Mouse (Mus musculus) hindbrain, embryonic 10.5 days (tissue): ENCODE results near the gene Bmper. TPM values are rescaled to one million over a fixed set of nuclear protein-coding genes. Genes with fewer than 3 reads are reported as not detected.

Experiments
- DNase-seq: peaks from one replicate; pipeline ENCODE4 v3.0.0-alpha.2; 2017; ENCODE audit warnings: low spot score
- H3K27ac ChIP-seq: fragments of 300-500 bp; sonication (generic); 2 replicates; pipeline ENCODE4 v1.5.1; 2016; ENCODE audit warnings: mild to moderate bottlenecking, moderate library complexity
- H3K27me3 ChIP-seq: fragments of 300-500 bp; sonication (generic); 2 replicates; pipeline ENCODE4 v1.6.1; 2016; ENCODE audit warnings: mild to moderate bottlenecking; ENCODE audit not compliant: poor library complexity, insufficient read depth, severe bottlenecking
- H3K36me3 ChIP-seq: fragments of 300-500 bp; sonication (generic); 2 replicates; pipeline ENCODE4 v1.6.1; 2016; ENCODE audit warnings: mild to moderate bottlenecking, moderate library complexity
- H3K4me1 ChIP-seq: fragments of 300-500 bp; sonication (generic); replicated peaks from 2 replicates; pipeline ENCODE4 v1.6.1; 2016; ENCODE audit warnings: mild to moderate bottlenecking
- H3K4me3 ChIP-seq: fragments of 300-500 bp; sonication (generic); 2 replicates; pipeline ENCODE4 v1.5.1; 2016; ENCODE audit warnings: mild to moderate bottlenecking, moderate library complexity
- H3K9me3 ChIP-seq: fragments of 300-500 bp; sonication (generic); 2 replicates; pipeline ENCODE4 v1.6.1; 2016; ENCODE audit warnings: mild to moderate bottlenecking, moderate library complexity
- WGBS: fragments of 180-500 bp; shearing (Covaris S2); methylation state at CpG from one replicate; pipeline ENCODE4 v1.1.7; 2016; 5-methylcytosine and 5-hydroxymethylcytosine counted together
- polyA plus RNA-seq: library from polyadenylated mRNA; unstranded; fragments of >200 nt; fragmentation: Nextera tagmentation; extraction: Ambion mirVana; gene quantifications from 2 replicates; pipeline ENCODE4 v1.2.1, GENCODE M21; 2016

Bmper gene
- polyA plus RNA-seq, 1 experiment from 2014 or later = 1.6 TPM

DNA sequence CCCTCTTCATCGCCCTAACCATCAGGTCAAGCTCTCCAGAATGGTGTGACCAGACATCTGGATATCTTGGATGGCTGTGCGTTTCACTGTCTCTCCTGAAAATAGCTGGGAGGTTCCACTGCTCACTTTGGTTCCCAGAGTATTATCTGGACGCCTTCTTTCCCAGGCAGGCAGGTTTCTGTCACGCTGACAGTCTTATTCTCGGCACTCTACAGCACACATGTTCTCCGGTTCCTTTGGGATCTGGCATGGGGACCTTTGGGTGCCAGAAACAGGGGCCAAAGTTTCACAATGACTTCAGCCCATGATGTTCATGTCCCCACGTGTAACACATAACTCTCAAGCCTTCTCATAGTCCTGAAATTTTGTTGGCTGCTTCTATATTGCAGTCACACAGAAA, 173.3 kb downstream of the Bmper start:
- WGBS = 88% methylated on average over 7 of the region's 7 CpGs
- H3K27me3 ChIP-seq = no peaks in the 10 kb centered on the region
- H3K27ac ChIP-seq = no peak overlapping the region
- no peak overlapping the region for H3K4me3 ChIP-seq
- H3K9me3 ChIP-seq = no peaks in the 10 kb centered on the region
- DNase-seq = no peak
- no peaks in the 10 kb centered on the region for H3K4me1 ChIP-seq
- no peaks in the 10 kb centered on the region for H3K36me3 ChIP-seq

DNA sequence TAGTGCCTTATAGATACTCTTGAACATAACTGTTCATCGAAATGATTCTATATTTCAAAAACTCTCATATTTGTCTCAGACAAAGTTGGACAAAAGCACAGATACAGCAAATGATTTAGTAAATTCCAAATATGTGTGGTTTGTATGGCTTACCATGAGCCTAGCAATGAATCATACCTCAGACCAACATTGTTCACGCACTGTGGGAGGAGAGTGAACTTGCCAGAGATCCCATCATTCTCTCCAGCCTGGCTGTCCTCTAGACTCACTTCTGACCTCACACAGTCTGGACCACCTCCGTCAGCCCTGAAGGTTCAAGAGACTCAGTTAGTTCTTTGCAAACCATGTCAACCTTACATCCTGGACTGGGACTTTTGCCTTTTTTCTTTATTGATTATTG, 175.0 kb downstream of the Bmper start:
- Histone ChIP-seq H3K4me3 (no peak overlapping the region), H3K27ac (no peak overlapping the region), H3K4me1 (no peaks in the 10 kb centered on the region), H3K36me3 (no peaks in the 10 kb centered on the region), H3K27me3 (no peaks in the 10 kb centered on the region), H3K9me3 (no peaks in the 10 kb centered on the region)
- no peak for DNase-seq
- 92% methylated on average over 3 of the region's 3 CpGs for WGBS

DNA sequence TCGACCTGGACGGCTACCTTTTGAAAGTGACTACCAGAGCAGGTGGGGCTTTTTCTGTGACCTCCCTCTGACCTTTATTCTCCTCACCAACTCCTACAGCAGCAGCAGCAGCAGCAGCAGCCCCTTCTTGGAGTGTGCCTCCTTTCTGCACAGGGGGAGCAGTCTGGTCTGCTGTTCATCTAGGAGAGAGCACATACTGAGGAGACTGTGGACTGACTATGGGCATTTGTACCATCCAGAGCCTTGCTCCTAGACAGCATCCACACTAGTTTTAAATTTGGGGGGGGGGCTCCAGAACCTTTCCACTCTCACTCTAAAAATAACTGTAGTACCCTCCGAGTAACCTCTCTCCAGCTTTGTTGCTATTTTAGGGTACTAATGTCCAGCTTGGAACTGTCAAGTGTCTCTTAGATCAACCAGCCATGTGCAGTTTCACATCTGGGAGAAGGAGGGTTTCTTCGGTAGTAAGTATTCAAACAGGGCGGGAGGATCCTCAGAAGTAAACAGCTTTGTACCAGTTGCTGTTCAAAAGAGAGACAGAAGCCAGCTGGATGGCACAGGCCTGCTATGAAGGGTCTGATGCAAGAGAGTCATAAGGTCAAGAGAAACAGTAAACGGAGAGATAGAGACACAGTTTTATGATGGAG, 176.9 kb downstream of the Bmper start:
- Histone ChIP-seq H3K27me3 (no peaks in the 10 kb centered on the region), H3K4me1 (no peaks in the 10 kb centered on the region), H3K36me3 (no peaks in the 10 kb centered on the region), H3K9me3 (no peaks in the 10 kb centered on the region), H3K4me3 (no peak overlapping the region), H3K27ac (no peak overlapping the region)
- DNase-seq = no peak
- WGBS = 79% methylated on average over 6 of the region's 6 CpGs

DNA sequence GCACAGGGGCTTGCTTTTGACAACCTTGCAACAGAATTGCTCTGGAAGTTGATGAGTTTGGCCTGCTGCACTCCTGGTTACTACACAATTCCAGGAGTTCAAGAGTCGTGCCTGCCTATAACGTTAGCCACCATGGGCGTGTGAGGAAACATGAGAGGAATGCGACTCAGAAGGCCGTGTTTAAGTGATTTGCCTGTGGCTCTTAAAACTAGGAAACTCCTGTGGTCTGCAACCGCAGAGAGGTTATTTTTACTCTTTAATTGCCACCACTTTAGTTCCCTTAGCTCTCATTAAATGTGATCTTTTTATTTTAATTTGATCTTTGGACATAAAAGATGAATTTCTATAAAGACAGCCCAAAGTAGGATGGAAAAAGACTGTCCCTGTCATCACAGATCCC, 184.5 kb downstream of the Bmper start:
- H3K4me3 ChIP-seq = no peak overlapping the region
- DNase-seq = no peak
- H3K27me3 ChIP-seq = no peaks in the 10 kb centered on the region
- no peaks in the 10 kb centered on the region for H3K36me3 ChIP-seq
- H3K4me1 ChIP-seq = no peaks in the 10 kb centered on the region
- H3K27ac ChIP-seq = no peak overlapping the region
- WGBS = 84% methylated on average over 6 of the region's 6 CpGs
- no peaks in the 10 kb centered on the region for H3K9me3 ChIP-seq

DNA sequence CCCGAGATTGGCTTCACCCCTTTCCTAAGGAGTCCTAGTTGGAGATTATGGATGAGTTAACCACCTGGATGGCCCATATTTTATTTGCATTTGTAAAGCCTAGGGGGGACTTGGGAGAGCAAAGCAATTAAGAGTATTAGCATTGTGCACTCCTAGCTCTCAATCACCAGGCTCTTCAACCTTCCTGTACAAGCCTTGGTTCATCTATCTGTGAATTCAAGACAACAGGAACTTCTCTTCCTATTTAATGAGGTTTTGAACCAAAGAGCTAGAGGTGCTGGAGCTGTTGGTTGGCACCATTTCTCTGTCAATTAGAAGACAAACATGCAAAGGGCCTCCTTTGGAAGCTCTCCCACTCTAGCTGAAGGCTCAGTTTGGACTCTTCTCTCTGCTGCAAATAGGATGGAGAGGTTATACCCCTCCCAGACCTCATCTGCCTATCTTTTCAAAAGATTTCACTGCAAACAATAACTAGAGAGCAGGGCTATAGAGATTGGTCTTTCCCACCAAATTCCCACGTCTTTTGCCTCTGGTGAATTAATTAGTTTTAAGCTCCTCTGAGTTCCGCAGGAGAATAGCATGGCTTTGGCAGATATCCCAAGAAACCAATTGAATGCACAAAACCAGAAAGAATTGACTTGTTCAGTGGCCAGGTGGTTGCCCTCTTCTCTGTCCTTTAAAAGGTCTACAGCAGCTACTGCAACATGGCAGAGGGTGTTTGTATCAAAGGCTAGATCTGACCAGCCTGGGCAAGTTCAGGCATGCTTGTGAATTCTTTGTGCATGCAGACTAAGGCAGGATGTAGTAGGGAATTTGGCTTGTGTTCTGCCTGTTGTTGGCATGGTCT, 185.3 kb downstream of the Bmper start:
- H3K27me3 ChIP-seq = no peaks in the 10 kb centered on the region
- no peaks in the 10 kb centered on the region for H3K4me1 ChIP-seq
- 77% methylated on average over 3 of the region's 3 CpGs for WGBS
- H3K36me3 ChIP-seq = no peaks in the 10 kb centered on the region
- no peak for DNase-seq
- no peak overlapping the region for H3K27ac ChIP-seq
- H3K9me3 ChIP-seq = no peaks in the 10 kb centered on the region
- no peak overlapping the region for H3K4me3 ChIP-seq

DNA sequence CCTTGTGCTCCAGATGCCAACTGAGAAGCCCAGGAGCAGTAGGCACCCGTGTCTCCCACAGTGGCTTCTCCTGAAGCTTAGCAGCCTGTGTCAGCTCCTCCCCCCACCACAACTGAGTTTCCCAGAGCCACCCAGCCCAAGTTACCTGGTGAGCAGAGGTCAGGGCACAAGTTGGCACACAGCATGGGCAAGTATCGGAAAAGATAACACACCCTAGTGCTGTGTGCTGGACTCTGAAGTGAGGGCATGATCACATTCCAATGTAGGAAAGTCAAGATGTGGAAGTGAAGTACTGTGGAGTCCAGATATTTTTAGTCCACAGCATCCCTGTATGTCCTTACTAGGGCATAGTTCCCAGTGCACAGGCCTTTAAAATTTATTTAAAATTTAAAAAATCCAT, 187.7 kb downstream of the Bmper start:
- Histone ChIP-seq H3K4me1 (no peaks in the 10 kb centered on the region), H3K27ac (no peak overlapping the region), H3K36me3 (no peaks in the 10 kb centered on the region), H3K4me3 (no peak overlapping the region), H3K27me3 (no peaks in the 10 kb centered on the region), H3K9me3 (no peaks in the 10 kb centered on the region)
- DNase-seq = no peak
- WGBS = 80% methylated on average over 2 of the region's 2 CpGs

DNA sequence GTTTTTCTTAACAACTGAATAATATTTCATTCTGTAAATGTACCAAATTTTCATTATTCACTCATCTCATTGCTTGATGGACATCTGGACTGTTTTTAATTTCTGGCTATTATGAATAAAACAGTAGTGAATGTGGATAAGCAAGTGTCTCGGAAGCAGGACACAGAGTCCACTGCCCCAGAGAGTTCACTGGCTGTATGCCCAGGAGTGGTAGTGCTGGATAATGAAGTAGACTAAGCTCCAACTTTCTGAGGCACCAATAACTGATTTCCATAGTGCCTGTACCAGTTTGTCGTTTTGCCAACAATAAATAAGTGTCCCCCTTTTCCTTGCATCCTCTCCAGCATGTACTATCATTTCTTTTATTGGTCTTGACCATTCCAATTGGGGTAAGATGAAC, 190.1 kb downstream of the Bmper start:
- no peak overlapping the region for H3K27ac ChIP-seq
- no peaks in the 10 kb centered on the region for H3K27me3 ChIP-seq
- H3K9me3 ChIP-seq = no peaks in the 10 kb centered on the region
- no peaks in the 10 kb centered on the region for H3K4me1 ChIP-seq
- no peak for DNase-seq
- H3K4me3 ChIP-seq = no peak overlapping the region
- 92% methylated on average over 2 of the region's 2 CpGs for WGBS
- no peaks in the 10 kb centered on the region for H3K36me3 ChIP-seq

DNA sequence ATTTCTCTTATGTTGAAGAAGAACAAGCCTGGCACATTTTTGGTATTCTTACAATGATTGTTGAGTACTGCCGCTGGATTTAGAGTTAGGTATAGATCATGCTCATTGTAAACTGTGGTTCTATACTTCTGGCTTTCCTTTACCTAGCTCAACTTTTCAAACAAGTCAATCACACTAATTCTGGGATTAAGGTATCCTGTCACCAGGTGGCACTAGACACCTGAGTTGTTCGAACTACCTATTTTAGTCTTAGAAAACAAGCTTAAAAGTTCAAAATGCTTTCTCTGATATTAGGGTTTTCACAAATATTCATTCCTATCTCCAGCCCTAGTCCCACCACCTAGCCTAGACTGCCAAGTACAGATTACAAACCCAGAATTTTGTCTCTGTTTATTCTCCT, 196.2 kb downstream of the Bmper start:
- Histone ChIP-seq H3K4me3 (no peak overlapping the region), H3K27me3 (no peaks in the 10 kb centered on the region), H3K9me3 (no peaks in the 10 kb centered on the region), H3K36me3 (no peaks in the 10 kb centered on the region), H3K27ac (no peak overlapping the region), H3K4me1 (no peaks in the 10 kb centered on the region)
- DNase-seq = no peak
- whole genome bisulfite sequencing = 82% methylated on average over 2 of the region's 2 CpGs

DNA sequence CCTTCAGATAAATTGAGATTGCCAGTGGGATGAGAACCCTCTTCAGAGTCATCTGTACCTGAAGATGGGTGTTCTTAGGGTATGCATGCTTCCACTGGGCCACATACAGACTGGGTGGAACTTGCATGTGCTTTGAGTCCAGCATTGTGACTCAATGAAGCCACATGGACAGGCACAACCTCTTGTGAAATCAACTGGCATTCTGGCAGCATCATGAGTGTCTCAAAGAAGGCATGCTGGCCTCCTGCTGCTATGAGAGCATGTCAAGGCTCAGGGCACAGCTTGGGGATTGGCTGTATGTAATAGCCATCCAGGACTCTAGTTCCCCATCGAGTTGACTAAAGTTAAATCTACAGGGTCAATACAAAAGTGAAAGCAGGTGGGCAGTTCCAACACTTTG, 200.9 kb downstream of the Bmper start:
- Histone ChIP-seq H3K36me3 (no peaks in the 10 kb centered on the region), H3K27me3 (no peaks in the 10 kb centered on the region), H3K9me3 (no peaks in the 10 kb centered on the region), H3K27ac (no peak overlapping the region), H3K4me1 (no peaks in the 10 kb centered on the region), H3K4me3 (no peak overlapping the region)
- DNase-seq = no peak
- WGBS = 84% methylated on average over 1 of the region's 1 CpGs

DNA sequence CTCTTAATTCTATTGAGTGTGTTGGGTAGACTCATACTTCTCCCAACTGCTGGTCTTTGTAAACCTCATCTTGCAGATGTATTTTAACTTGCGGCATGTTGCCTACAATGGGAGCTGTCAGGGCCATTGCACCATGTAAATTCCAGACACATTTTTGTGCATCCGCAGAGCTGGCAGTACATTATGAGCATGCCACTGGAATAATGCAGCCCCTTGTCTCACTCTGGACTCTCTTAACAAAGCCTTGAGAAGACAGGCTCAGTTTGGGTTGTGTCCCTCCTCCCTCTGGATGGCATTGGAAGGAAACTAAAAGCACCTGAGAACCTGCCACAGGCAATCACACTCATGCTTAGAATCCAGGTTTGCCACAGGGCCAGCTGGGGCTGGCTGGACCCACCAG, 209.8 kb downstream of the Bmper start:
- WGBS = 84% methylated on average over 2 of the region's 2 CpGs
- H3K36me3 ChIP-seq = no peaks in the 10 kb centered on the region
- H3K9me3 ChIP-seq = no peaks in the 10 kb centered on the region
- no peak overlapping the region for H3K27ac ChIP-seq
- no peaks in the 10 kb centered on the region for H3K4me1 ChIP-seq
- H3K27me3 ChIP-seq = no peaks in the 10 kb centered on the region
- no peak overlapping the region for H3K4me3 ChIP-seq
- DNase-seq = no peak

DNA sequence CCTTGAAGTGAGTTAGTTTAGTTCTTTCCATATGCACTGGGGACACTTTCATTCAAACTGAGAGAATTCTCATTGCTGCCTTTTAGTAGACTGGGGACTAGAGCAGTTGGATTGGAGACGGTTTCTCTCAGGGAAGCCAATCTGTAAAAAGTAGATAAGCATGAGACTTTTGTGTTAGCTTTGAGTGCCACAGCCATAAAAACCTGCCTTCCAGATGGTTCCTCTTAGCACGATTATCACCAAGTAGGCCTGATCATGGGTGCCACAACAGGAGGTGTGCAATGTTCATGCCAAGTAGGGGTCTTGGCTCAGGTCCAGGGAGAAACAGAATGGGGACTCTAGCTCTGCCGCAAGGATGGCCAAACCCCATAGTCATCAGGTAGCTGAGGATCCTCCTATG, 210.4 kb downstream of the Bmper start:
- no peak for DNase-seq
- no peaks in the 10 kb centered on the region for H3K27me3 ChIP-seq
- no peak overlapping the region for H3K27ac ChIP-seq
- no peaks in the 10 kb centered on the region for H3K9me3 ChIP-seq
- H3K4me3 ChIP-seq = no peak overlapping the region
- no peaks in the 10 kb centered on the region for H3K36me3 ChIP-seq
- 89% methylated on average over 3 of the region's 3 CpGs for WGBS
- H3K4me1 ChIP-seq = no peaks in the 10 kb centered on the region

DNA sequence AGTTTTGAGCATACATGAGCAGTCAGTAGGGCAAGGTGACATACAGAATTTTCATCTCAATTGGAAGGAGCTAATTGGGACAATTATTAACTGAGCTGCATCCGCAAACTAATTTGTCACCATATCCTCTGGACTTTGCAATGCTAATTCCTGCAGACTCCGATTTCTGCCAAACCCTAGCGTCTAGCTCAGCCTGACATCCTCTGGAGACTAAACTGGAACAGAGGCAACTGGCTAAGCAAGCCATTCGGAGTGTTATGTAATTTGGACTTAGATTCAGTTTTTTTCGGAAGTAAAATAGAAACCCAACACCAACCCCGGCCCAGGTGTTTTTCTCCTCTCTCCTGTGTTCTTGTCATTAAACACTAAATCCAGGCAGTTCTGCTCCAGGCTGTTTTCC, 213.9 kb downstream of the Bmper start:
- no peaks in the 10 kb centered on the region for H3K9me3 ChIP-seq
- no peaks in the 10 kb centered on the region for H3K36me3 ChIP-seq
- H3K4me3 ChIP-seq = no peak overlapping the region
- no peak for DNase-seq
- no peak overlapping the region for H3K27ac ChIP-seq
- H3K27me3 ChIP-seq = no peaks in the 10 kb centered on the region
- H3K4me1 ChIP-seq = no peaks in the 10 kb centered on the region
- 72% methylated on average over 6 of the region's 6 CpGs for WGBS

DNA sequence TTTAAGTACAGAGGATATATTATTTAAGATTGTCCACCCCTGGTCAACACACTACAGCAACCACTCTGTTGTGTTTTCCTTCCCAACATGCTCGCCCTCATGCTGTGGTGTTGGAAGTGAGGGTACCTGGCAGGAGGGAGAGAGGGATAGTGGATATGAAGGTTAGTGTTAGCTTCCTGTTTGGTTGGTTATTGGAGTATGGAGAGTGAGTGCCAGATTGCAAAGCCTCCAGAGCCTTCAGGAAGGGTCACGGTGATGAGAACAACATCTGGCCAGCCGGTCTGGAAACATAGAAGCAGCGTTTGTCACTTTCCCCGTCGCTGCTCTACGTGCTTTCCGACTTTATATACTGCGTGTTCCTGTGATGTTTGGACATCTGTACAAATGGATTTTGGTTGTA, 215.8 kb downstream of the Bmper start:
- Histone ChIP-seq H3K27me3 (no peaks in the 10 kb centered on the region), H3K4me1 (no peaks in the 10 kb centered on the region), H3K27ac (no peak overlapping the region), H3K4me3 (no peak overlapping the region), H3K36me3 (no peaks in the 10 kb centered on the region), H3K9me3 (no peaks in the 10 kb centered on the region)
- DNase-seq = no peak
- 87% methylated on average over 9 of the region's 9 CpGs for WGBS
